Mouse (Mus musculus) heart, adult 18-20 months (tissue): ENCODE results near the gene Hdac7. TPM values are rescaled to one million over a fixed set of nuclear protein-coding genes. Genes with fewer than 3 reads are reported as not detected.
A peak's percentile ranks its signal among the peaks of the same experiment; 100 is the strongest.

Experiments
- DNase-seq, 2 experiments: peaks; one replicate each; pipeline ENCODE4 v3.0.0; 2021 to 2022; ENCODE audit warnings: mixed read lengths in 1 of 2
- total RNA-seq, 2 experiments: library from RNA; stranded (reverse); gene quantifications; 2 replicates each; pipeline ENCODE4 v1.2.3; 2021

The Hdac7 gene
- total RNA-seq, 2 experiments from 2014 or later = 19.3 to 26.3 TPM

DNA sequence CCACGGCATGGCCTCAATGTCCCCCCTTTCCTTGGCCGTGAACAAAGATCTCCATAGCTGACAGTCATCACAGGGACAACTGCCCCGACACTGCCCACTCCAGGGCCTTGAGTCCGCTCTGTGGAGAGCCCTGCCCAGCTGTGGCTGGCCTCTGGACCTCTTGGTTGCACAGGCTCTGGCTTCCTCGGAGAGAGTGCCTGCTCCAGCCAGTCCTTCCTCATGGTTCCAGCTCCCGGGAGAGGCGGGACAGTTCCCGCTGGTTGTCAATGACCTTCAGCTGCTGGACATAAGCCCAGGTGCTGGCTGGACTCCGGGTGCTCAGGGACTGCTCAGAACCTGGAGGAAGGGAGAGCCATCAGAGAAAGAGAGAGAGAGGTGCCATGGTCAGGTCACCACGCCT is 99.0 kb downstream of the Hdac7 start:
- peak; percentile 84 to 91 for DNase-seq

DNA sequence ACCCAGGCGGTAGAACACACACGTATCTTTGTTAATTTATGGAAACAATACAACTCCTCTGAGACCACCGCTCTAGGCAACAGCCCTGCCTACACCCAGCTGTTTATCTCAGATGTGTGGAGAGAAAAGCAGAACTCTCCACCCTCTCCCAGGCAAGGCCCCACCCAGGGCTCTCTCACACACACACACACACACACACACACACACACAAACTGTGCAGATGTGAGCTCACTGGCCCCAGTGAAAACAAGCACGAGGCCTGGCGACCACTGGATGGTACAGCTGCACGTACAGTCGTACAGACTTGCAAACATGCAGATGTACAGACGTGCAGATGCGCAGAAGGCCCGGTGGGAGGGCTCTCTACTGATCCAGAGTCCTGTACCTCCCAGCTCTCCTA is 99.4 kb downstream of the Hdac7 start:
- DNase-seq = peak; percentile 49 to 55

DNA sequence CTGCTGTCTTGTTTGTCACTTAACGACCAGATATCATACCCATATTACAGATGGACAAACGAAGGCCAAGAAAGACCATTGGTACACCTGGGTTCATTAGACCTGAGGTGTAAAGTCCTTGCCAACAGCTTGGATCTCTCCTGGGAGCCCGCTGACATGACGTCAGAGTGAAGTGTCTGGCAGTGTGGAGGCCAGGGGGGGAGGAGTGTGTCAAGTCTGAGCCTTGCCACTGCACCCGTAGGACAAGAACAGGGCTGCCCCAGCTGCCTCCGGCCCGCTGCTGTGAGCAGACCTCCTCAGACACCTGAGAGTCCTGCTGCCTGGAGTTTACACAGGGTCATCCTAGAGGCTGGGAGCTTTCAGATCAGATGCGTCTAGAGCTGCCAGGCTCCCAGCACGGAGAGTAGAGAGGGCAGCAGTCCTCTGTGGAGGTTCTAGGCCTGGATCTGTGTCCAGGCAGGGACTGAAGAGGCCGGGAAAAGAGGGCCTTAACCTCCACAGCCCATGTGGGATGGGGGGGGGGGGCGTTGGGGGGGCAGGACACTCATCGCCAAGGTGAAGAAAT is 100.3 kb downstream of the Hdac7 start:
- DNase-seq = no peak

DNA sequence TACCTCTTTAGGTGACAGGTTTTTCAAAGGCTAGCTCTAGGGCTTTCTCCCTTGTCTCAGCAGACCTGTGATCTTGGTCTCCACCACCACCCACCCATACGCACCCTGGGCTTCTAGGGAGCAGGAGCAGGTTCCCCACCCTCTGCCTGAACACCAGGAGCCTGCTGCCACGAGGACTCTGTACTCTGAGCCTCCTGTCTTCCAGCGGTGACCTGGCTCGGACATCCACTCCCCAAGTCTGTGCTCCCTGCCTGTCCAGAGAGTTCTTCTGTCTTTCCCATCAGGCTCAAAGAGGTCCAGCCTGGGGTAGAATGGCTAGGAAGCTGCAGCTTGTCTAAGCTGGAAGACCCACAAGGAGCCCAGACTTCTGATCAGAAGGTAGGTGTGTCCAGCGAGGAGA is 101.1 kb downstream of the Hdac7 start:
- DNase-seq = no peak

Other genes starting within 250 kb of the Hdac7 start
- 10 to 100 TPM; 14.5 to 15.7 TPM for gene Rpap3, start 138.7 kb downstream of the Hdac7 start, total RNA-seq
- gene Endou, start 113.2 kb downstream of the Hdac7 start, total RNA-seq = 1 to 10 TPM; 1.3 to 1.8 TPM
- 10 to 100 TPM; 21.8 to 23.3 TPM for gene Rapgef3, start 76.5 kb downstream of the Hdac7 start, total RNA-seq
- 10 to 100 TPM; 57.9 to 69.7 TPM for gene Slc48a1, start 66.0 kb downstream of the Hdac7 start, total RNA-seq
- gene Vdr, start 66.1 kb upstream of the Hdac7 start, total RNA-seq = 1 to 10 TPM; 2.4 to 3.4 TPM
- gene Tmem106c, start 119.7 kb upstream of the Hdac7 start, total RNA-seq = 10 to 100 TPM; 16.0 to 16.5 TPM
- gene Col2a1, start 160.2 kb upstream of the Hdac7 start, total RNA-seq = under 1 TPM in 1 of 2 experiments, not detected in 1; 0.36 TPM
- 1,000 to 10,000 TPM in 1 of 2 experiments, 100 to 1,000 TPM in 1; 867 to 1,020 TPM for gene Pfkm, start 248.1 kb upstream of the Hdac7 start, total RNA-seq
- 1 to 10 TPM; 8.5 to 9.5 TPM for gene Senp1, start 249.2 kb upstream of the Hdac7 start, total RNA-seq